Mouse (Mus musculus) embryonic facial prominence, embryonic 14.5 days (tissue): ENCODE data around the gene Rnase9. TPM values are rescaled to one million over a fixed set of nuclear protein-coding genes. Genes with fewer than 3 reads are reported as not detected.
A peak's percentile ranks its signal among the peaks of the same experiment; 100 is the strongest.
"Not testable (repeated sequence)": the region's sequence is repeated elsewhere in the genome, so short reads cannot be mapped to it uniquely, and the experiment has no call there.

Experiments
- ATAC-seq: fragments of 200-750 bp; cut with Nextera tagmentation; 2 replicates; pipeline ENCODE4 v1.8.0; 2017; ENCODE audit warnings: low read depth, moderate number of reproducible peaks, moderate TSS enrichment
- DNase-seq: peaks from one replicate; pipeline ENCODE4 v3.0.0-alpha.2; 2015; ENCODE audit warnings: low spot score
- H3K27ac ChIP-seq: fragments of 300-500 bp; sonication (generic); replicated peaks from 2 replicates; pipeline ENCODE4 v1.5.1; 2014; ENCODE audit warnings: low read depth, mild to moderate bottlenecking, low read length, moderate library complexity
- H3K27me3 ChIP-seq: fragments of 300-500 bp; sonication (generic); replicated peaks from 2 replicates; pipeline ENCODE4 v1.6.1; 2014; ENCODE audit warnings: low read length; ENCODE audit not compliant: control insufficient read depth, insufficient read depth
- H3K36me3 ChIP-seq: fragments of 300-500 bp; sonication (generic); 2 replicates; pipeline ENCODE4 v1.6.1; 2014; ENCODE audit warnings: low read length, mixed read lengths; ENCODE audit not compliant: control insufficient read depth, insufficient read depth
- H3K4me1 ChIP-seq: fragments of 300-500 bp; sonication (generic); 2 replicates; pipeline ENCODE4 v1.6.1; 2014; ENCODE audit warnings: antibody characterized with exemption, low read length; ENCODE audit not compliant: control insufficient read depth, insufficient read depth
- H3K4me2 ChIP-seq: fragments of 300-500 bp; sonication (generic); 2 replicates; pipeline ENCODE4 v1.6.1; 2014; ENCODE audit warnings: low read depth, mild to moderate bottlenecking, low read length, moderate library complexity, mixed read lengths
- H3K4me3 ChIP-seq: fragments of 300-500 bp; sonication (generic); 2 replicates; pipeline ENCODE4 v1.5.1; 2014; ENCODE audit warnings: low read depth, mild to moderate bottlenecking, low read length
- H3K9ac ChIP-seq: fragments of 300-500 bp; sonication (generic); 2 replicates; pipeline ENCODE4 v1.6.1; 2014; ENCODE audit warnings: low read depth, mild to moderate bottlenecking, low read length, moderate library complexity, mixed read lengths
- H3K9me3 ChIP-seq: fragments of 300-500 bp; sonication (generic); 2 replicates; pipeline ENCODE4 v1.6.1; 2016; ENCODE audit warnings: low read length; ENCODE audit not compliant: control insufficient read depth
- WGBS: fragments of 180-500 bp; shearing (Covaris S2); extraction: QIAGEN DNeasy Blood & Tissue Kit; methylation state at CpG from one replicate; pipeline ENCODE4 v1.1.7; 2014; 5-methylcytosine and 5-hydroxymethylcytosine counted together
- polyA plus RNA-seq: library from polyadenylated mRNA; unstranded; fragments of >200 nt; fragmentation: Nextera tagmentation; extraction: Ambion mirVana; gene quantifications from 2 replicates; pipeline ENCODE4 v1.2.1, GENCODE M21; 2014

Rnase9 gene
- polyA plus RNA-seq, 1 experiment from 2014 or later, result not detected

GRCm38 (mm10) chr14:51027387-51028155 is 14.1 kb downstream of the Rnase9 start:
- no peak for ATAC-seq

GRCm38 (mm10) chr14:51026391-51027133 is 15.1 kb downstream of the Rnase9 start:
- Histone ChIP-seq H3K36me3 (no peaks in the 10 kb centered on the region), H3K9me3 (no peaks in the 10 kb centered on the region), H3K4me3 (no peak overlapping the region), H3K27ac (no peak overlapping the region), H3K27me3 (no peaks in the 10 kb centered on the region), H3K4me2 (no peak overlapping the region), H3K9ac (no peak overlapping the region), H3K4me1 (no peaks in the 10 kb centered on the region)
- 0 out of 2 replicates have a peak, but pooled peaks have one; percentile 15 for ATAC-seq
- 34% methylated on average over 5 of the region's 5 CpGs for WGBS
- DNase-seq, result peak; percentile 88

More at GRCm38 (mm10) chr14:51027387-51028155, 14.1 kb downstream of the Rnase9 start:
- H3K4me2 ChIP-seq, result no peak overlapping the region
- 48% methylated on average over 3 of the region's 3 CpGs for WGBS
- 0 out of 2 replicates have a peak, but pooled peaks cover 3% of the 10 kb centered on the region for H3K9me3 ChIP-seq
- H3K4me1 ChIP-seq, result no peaks in the 10 kb centered on the region
- H3K27ac ChIP-seq, result no peak overlapping the region
- H3K4me3 ChIP-seq, result no peak overlapping the region
- no peaks in the 10 kb centered on the region for H3K36me3 ChIP-seq
- no peaks in the 10 kb centered on the region for H3K27me3 ChIP-seq
- H3K9ac ChIP-seq, result no peak overlapping the region
- no peak for DNase-seq

GRCm38 (mm10) chr14:51024820-51025219 is 16.8 kb downstream of the Rnase9 start:
- H3K27ac ChIP-seq, result no peak overlapping the region
- no peak for DNase-seq
- no peaks in the 10 kb centered on the region for H3K27me3 ChIP-seq
- H3K36me3 ChIP-seq, result no peaks in the 10 kb centered on the region
- no peak overlapping the region for H3K4me2 ChIP-seq
- 79% methylated on average over 1 of the region's 1 CpGs for WGBS
- H3K4me3 ChIP-seq, result no peak overlapping the region
- H3K9me3 ChIP-seq, result no peaks in the 10 kb centered on the region
- no peak overlapping the region for H3K9ac ChIP-seq
- H3K4me1 ChIP-seq, result no peaks in the 10 kb centered on the region
- no peak for ATAC-seq

GRCm38 (mm10) chr14:51023457-51023856 is 18.2 kb downstream of the Rnase9 start:
- Histone ChIP-seq H3K9ac (no peak overlapping the region), H3K4me1 (no peaks in the 10 kb centered on the region), H3K4me2 (no peak overlapping the region), H3K27me3 (no peaks in the 10 kb centered on the region), H3K4me3 (no peak overlapping the region), H3K27ac (no peak overlapping the region), H3K36me3 (no peaks in the 10 kb centered on the region), H3K9me3 (no peaks in the 10 kb centered on the region)
- ATAC-seq (no peak), DNase-seq (no peak)
- 77% methylated on average over 4 of the region's 4 CpGs for WGBS

GRCm38 (mm10) chr14:51017256-51017655 is 24.4 kb downstream of the Rnase9 start:
- WGBS, result 38% methylated on average over 3 of the region's 3 CpGs
- DNase-seq, result peak; percentile 73
- H3K36me3 ChIP-seq, result no peaks in the 10 kb centered on the region
- H3K9ac ChIP-seq, result no peak overlapping the region
- H3K4me2 ChIP-seq, result no peak overlapping the region
- no peak overlapping the region for H3K27ac ChIP-seq
- no peaks in the 10 kb centered on the region for H3K9me3 ChIP-seq
- no peak overlapping the region for H3K4me3 ChIP-seq
- ATAC-seq, result no peak
- H3K27me3 ChIP-seq, result no peaks in the 10 kb centered on the region
- no peaks in the 10 kb centered on the region for H3K4me1 ChIP-seq

GRCm38 (mm10) chr14:51015780-51016179 is 25.9 kb downstream of the Rnase9 start:
- DNase-seq (no peak), ATAC-seq (no peak)
- H3K36me3 ChIP-seq, result no peaks in the 10 kb centered on the region
- H3K4me3 ChIP-seq, result no peak overlapping the region
- H3K9me3 ChIP-seq, result no peaks in the 10 kb centered on the region
- H3K27me3 ChIP-seq, result no peaks in the 10 kb centered on the region
- H3K27ac ChIP-seq, result no peak overlapping the region
- H3K4me2 ChIP-seq, result no peak overlapping the region
- no peak overlapping the region for H3K9ac ChIP-seq
- H3K4me1 ChIP-seq, result no peaks in the 10 kb centered on the region

GRCm38 (mm10) chr14:51014724-51015123 is 26.9 kb downstream of the Rnase9 start:
- DNase-seq, ATAC-seq, H3K36me3 ChIP-seq, H3K27me3 ChIP-seq, H3K9me3 ChIP-seq, H3K4me3 ChIP-seq, H3K27ac ChIP-seq, H3K9ac ChIP-seq, H3K4me2 ChIP-seq, H3K4me1 ChIP-seq: not testable (repeated sequence)
- 83% methylated on average over 3 of the region's 3 CpGs for WGBS

- Histone ChIP-seq H3K36me3 (no peaks in the 10 kb centered on the region), H3K4me1 (peaks cover 8% of the 10 kb centered on the region; the same call in 1 of the 2 replicates), H3K27me3 (no peaks in the 10 kb centered on the region), H3K9me3 (no peaks in the 10 kb centered on the region), H3K4me3 (no peak overlapping the region), H3K9ac (no peak overlapping the region), H3K4me2 (no peak overlapping the region), H3K27ac (peak overlapping the region; percentile 94; the same call in 1 of the 2 replicates)
- ATAC-seq (no peak), DNase-seq (no peak)
- WGBS, result 91% methylated on average over 6 of the region's 6 CpGs
Measured at GRCm38 (mm10) chr14:51009572-51009971, 32.1 kb downstream of the Rnase9 start.
